Mouse (Mus musculus) naive thymus-derived CD4-positive, alpha-beta T cell, adult 2 months (primary cell): Measurements from ENCODE around the gene Cnpy3.
"Not testable (repeated sequence)": the region's sequence is repeated elsewhere in the genome, so short reads cannot be mapped to it uniquely, and the experiment has no call there.

Source experiments
- DNase-seq: peaks from one replicate; pipeline ENCODE4 v3.0.0-alpha.2; 2011; ENCODE audit warnings: low read depth

Gene Cnpy3

DNA sequence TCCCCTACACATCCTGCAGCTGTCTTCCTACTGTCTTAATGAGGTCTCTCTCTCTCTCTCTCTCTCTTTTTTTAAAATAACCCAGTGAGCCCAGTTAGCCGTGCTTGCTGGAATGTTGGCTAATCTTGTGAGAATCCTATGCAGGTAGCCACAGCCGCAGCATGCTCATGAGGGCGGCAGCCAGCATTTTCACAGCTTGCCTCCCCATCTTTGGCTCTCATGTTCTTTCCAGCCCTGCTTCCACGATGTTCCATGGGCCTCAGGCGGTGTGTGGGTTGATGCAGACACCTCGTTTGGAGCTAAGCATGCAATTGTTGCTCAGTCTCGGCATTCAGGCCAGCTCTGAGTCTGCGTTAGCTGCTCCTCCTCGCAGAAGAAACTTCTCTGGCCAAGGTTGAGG, 12.9 kb upstream of the Cnpy3 start:
- DNase-seq: not testable (repeated sequence)

DNA sequence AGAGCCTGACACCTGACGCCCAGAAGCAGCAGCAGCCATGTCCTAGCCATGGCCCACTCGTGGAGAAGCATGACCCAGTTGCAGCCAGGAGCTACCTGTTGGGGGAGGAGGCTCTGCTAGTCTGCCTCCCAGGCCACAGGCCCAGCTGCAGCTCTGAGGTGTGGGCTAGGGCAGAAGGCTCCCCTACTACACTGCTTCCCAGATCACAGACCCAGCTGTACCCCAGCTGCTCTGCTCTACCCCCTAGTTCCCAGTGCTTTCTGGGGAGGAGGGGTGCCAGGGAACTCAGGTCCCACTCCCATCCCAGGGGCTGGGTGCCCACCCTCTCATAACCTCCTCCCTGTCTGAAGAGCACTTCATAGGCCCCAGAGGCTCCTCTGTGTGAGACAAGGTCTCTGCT, 11.5 kb upstream of the Cnpy3 start, which contains the start of gene Ptcra:
TSS of gene Ptcra (minus strand) at position 169 of the 400 bp plus-strand sequence.
- DNase-seq: no peak

DNA sequence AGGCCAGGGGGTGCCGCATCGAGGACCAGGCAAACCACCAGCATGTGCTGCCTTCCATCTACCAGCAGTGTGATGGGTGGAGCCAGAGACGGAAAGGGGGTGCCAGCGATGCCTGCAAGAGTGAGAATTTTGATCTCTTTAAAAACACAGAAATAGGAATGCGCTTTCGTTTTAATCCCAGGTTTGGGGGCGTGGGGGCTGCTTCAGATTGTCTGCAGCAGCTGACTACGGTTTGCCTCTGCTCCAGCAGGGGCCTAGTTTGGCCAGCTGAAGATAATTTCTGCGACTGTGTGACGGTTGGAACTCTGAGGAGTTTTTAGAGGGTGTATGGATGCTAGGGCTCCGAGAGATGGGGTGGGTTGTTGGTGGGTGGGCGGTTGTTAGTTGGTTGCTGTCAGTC, 6.7 kb upstream of the Cnpy3 start:
- DNase-seq: no peak

DNA sequence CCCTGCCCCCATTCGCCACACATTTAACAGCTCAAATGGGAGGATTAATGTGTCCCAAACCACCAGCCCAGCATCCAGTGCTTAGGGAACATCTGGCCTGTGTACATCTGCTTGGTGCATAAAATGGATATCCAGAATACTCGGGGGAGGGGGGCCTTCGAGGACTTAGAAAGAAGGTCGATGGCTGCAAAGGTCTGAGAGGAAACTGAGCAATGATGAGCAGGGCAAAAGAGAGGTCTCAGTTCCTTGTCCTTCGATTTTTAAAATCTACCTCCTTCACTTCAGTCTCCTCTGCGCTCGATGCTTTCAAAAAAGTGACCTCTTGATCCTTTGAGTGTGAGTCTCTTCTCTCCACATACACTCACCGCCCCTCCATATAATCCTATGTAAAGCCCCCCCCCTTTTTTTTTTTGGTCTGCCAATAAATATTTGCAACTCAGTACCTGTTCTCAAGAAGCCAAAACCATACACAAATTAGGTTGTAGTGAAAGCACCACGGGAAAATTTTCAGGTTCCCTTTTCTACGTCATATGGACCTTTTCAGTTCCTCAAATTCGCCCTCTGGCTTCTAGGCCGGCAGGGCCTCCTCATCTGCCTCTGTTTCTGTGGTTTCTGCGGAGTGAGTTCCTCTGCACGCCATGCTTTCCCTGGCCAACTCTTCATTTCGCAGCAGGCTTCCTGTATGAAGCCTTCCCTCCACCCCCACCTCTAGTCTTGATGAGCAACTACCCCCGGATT, 789 bp downstream of the Cnpy3 start:
- no peak for DNase-seq

DNA sequence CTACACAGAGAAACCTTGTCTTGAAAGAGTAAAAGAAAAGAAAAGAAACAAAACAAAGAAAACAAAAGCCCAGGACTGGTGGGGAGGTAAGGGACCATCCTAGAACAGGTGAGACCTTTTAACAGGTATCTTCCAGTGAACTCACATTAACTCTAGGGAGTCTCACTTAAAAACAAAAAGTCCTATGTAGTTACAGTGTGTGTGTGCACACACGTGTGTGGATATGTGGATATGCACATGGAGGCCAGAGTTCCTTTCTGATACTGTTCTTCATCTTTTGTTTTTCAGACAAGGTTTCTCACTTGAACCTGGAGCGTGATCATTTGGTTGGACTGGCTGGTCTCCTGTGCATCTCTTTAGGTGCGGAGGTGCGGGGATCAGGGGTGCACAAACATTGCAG, 1.4 kb downstream of the Cnpy3 start:
- no peak for DNase-seq

DNA sequence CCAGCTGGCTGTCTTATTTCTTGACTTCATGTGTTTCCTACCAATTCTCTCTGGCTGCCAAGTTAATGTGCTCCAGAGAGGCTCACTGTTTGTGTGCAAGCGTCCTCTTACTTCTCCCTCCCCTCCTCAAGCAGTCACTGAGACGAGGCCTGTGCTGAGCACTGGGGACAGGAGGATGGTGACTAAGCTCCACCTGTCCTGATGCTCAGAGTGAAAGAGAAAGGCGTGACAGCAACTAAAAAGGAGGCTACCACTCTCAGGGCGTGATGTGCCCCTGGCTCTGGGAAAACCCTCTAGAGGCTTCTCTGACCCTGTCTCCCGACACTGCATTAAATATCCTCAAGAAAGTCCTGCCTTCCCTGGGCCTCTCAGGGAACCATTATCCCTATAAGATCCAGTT, 2.7 kb downstream of the Cnpy3 start:
- DNase-seq: no peak

DNA sequence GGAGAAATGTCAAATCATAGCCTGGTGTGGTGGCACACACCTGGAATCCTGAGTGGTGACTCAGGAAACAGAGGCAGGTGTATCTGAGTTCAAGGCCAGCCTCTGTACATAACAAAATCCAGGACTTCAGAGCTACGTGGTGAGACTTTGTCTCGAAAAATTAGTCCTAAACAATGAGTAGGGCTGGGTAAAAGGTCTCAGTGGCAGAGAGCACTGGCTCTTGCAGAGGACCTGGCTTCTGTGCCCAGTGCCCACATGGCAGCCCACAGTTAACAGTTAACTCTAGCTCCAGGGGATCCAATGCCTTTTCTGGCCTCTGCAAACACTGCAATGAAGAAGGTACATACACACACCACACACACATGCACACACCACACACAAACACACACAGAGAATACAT, 4.2 kb downstream of the Cnpy3 start:
- no peak for DNase-seq

DNA sequence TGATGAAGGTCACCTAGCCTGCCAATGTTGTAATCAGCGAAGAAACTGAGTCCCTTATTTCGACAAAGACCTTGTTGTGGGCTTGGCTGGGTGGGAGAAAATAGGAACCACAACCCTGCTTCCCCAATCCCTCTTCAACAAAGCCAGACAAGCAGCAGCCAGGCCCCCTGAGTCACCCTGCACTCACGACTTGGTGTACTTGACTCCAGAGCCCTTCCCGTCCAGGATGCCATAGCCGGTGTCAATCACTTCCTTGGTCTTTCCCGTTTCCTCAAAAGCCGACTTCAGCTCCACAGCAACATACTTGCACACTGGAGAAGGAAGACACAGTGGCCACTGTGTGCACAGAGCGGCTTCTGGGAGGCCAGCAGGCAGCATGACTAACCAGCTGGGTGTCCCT, 4.8 kb downstream of the Cnpy3 start:
- DNase-seq: no peak

DNA sequence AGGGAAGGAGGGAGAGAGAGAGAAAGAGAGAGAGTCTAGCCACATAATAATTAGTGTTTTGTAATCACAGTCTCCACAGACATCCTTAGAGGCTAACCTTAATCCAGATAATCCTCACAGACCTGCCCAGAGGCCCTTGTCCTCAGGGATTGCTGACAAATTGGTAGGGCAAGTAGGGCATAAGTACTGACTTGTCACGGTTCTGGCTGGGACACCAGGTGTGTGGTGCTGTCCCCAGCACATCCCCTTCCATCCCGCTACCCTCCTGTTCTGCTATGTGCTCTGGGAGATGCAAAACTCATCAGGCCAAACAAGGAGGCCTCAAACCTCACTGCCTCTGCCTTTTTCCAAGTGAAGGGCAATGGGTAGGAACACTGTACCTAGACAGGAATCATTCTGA, 6.5 kb downstream of the Cnpy3 start:
- DNase-seq: no peak

DNA sequence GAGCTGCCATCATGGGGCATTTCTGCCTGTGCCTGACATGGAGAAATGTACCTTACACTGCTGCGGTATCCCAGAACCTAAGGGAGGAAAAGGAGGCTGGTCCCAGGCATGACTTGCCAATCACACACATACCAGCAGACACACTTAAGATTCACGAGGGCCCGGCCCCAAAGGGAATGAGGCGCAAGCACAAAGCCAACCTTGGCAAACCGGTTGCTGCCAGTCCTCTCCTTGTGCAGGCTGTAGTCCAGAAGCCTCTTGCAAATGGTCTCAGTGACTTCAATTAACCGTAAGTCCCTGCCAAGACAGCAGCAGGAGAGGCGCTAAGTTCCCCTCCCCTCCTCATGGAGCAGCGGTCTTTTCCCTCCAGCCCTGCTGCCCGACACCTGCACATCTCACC, 9.0 kb downstream of the Cnpy3 start:
- no peak for DNase-seq

DNA sequence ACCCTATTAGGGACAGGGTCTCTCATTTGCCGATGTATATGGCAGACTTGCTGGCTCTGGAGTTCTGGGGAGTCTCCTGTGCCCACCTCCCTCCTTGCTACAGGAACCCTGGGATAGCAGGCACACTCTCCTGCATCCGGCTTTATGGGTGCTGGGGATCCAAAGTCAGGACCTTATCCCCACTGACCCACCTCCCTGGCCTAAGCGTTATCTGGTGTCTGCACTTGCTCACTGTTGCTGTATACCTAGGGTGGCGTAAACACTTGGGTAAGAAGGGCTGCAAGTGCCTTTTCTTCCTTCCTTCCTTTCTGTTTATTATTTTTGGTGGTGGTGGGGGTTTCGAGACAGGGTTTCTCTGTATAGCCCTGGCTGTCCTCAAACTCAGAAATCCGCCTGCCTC, 10.7 kb downstream of the Cnpy3 start:
- no peak for DNase-seq

DNA sequence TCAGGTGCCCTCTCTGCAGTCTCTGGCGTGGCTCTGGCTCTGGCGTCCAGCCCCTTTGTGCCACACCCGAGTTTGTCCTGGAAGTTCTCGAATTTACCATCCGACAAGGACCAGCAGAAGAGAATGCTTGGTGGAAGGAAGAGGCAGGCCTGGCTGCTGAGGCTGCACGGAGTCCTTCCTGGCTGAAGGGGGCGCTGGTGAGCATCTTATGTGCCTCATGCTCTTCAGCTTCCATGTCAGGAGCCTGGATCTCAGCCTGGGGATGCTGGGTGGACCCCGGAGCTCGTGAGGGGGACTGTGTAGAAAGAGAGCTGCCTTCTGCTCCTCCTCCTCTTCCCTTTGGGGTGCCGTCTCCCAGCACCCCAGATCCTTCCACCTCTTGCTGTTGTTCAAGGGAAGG, 15.9 kb downstream of the Cnpy3 start:
- peak; percentile 64 for DNase-seq

DNA sequence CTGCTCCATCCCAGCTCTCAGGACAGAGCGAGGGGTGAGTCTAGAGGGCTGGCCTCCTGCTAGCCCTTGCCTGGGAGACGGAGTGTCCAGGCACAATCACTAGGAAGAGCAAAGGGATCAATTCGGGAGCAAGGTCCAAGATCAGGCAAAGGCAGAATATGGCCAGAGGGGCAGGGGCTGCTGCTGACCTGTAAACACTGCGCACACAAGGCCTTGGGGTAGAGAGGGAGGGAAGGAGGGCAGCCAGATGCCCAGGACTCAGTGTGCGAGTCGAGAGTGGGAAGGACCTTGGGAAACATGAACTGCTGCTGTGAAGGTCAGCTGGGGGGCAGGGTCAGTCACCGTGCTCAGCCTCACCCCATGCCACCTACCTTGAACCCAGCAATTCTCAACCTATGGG, 16.7 kb downstream of the Cnpy3 start:
- DNase-seq: no peak

DNA sequence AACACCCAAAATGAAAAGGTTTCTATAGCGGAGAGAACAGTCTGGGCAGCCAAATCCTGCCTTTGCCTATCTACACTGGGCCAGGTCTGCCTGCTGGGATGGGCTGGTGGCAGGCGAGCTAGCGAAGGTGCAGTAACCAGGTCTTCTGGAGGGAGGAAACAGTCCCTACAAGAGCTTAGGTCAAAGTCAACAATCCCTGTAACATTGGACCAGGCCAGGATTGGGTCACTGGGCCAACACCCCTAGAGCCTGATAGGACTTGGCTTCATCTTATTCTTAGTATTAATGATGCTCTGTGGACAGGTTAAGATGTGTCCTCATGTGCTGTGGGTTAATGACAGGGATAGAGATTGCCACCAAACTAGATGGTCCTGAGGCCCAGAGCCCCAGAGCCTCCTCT, 18.0 kb downstream of the Cnpy3 start:
- DNase-seq: no peak

DNA sequence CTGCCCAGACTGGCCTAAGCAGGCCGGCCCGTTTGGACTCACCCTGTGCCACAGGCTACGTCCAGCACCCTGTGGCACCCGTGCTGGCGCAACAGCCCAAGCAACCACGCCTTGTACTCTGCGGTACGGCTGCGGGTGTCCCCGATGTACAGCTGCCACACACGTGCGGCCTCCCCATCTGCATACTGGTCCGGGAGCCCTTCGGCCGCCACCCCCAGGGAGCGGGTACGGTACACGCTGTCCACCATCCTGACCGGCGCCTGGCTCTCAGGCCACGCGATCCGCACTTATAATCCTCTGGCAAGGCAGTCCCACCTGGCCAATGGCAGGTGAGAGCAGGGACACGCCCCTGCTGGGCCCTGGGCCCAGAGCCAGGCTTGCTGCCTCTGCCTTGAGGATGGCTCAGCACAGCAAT, 23.1 kb downstream of the Cnpy3 start, which contains the start of gene Gnmt:
TSS of gene Gnmt (minus strand) at position 265 of the 415 bp plus-strand sequence.
- no peak for DNase-seq

DNA sequence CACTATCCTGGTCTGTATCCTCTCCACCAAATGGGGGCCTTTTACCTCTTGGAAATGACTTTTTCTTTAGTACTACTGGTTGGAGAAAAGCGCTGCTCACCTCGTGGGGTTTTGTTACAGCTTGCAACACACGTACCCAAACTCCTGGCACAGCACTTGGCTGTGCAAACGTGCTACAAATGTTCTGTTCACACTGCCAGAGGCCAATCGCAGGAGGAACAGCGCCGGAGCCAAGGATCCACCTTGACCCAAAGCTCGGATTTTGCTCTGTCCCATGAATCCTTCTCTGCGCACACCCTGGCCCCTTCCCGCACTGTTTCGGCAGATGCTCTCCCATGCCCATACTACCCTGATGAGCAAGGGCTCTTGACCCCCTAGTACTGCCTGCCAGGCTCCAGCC, 23.5 kb downstream of the Cnpy3 start:
- no peak for DNase-seq

DNA sequence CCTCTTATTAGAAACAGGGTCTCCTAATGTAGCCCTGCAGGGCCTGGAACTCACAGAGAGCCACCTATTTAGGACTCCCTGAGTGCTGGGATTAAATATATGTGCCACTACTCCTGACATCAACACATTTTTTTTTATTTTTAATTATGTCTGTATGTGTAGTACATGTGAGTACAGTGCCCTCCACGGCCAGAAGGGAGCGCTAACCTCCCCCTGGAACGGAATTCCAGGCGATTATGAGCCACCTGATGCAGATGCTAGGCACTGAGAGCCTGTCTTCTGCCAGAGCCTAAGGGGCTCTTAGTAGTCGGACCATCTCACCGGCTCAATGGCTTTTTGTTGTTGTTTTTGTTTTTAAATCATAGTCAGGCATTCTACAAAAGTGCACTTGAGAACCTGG, 24.0 kb downstream of the Cnpy3 start:
- DNase-seq: no peak

DNA sequence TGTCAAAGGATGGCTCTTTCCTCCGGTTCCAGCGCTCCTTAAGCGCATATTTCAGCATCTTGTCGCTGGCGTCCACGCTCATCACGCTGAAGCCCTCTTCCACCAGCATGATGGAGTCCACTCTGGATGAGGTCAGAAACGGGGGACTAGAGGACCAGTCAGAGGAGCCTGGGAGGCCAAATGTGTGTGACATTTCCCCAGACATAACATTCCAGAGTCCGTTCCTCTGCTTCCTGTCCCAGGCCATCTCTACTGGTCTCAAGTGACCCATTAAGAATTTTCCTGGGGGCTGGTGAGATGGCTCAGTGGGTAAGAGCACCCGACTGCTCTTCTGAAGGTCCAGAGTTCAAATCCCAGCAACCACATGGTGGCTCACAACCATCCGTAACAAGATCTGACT, 24.7 kb downstream of the Cnpy3 start:
- no peak for DNase-seq

DNA sequence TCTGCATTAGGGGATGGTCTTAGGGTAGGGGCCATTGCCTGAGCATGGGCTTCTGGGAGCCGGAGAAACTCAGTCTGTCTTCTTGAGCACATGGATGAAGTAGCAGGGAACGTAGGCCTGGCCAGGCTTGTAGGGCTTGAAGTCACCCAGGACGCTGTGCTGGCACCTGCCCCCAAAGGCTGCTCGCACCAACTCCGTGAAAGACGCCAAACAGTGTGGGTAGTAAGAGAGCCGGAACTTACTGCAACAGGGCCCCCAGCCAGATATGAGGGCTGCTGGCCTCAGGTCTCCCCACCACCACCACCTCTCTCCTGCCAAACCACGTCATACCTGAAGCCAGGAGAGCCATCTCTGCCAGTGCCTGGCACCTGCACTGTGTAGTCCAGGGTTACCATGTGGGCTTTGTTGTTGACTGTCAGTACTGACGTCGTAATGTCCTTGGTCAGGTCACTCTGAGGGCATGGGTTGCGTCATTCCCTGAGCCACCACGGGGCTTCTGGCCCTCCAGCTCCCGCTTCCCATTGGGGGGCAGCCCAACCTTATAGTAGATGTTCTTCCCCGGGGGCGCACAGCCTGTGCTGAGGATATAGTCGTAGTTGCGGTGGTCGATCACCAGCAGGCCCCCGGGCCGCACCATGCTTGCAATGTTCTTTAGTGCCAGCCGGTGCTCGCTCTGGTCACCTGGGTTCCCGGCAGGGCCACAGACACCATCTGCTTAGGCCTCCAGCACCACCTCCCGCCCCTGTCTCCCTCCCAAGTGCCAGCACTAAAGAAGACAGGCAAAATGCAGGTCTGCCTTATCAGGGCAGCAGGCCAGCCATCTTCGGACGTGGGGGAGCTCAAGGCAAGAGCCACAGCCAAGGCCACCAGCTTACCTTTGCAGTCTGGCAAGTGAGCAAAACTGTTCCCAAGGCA, 26.0 kb downstream of the Cnpy3 start:
- DNase-seq: no peak

DNA sequence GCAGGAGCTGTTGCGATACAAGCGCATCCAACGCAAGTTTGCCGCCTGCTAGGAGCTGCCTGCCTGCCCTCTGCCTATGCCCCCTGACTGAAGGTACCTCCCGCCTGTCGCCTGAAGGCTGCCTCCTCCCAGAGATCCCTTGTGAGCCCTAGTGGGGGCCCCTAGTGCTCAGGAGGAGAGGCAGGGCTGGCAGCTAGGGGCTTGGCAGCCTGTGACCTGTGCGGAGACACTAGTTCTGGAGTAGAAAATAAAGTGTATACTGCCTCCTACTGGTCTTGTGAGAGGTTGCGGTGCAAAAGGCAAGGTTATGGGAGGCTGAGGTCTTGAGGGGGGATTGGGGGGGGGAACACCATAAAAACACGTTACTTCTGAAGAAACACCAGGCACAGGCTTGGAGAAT, 26.7 kb downstream of the Cnpy3 start:
- peak; percentile 79 for DNase-seq

DNA sequence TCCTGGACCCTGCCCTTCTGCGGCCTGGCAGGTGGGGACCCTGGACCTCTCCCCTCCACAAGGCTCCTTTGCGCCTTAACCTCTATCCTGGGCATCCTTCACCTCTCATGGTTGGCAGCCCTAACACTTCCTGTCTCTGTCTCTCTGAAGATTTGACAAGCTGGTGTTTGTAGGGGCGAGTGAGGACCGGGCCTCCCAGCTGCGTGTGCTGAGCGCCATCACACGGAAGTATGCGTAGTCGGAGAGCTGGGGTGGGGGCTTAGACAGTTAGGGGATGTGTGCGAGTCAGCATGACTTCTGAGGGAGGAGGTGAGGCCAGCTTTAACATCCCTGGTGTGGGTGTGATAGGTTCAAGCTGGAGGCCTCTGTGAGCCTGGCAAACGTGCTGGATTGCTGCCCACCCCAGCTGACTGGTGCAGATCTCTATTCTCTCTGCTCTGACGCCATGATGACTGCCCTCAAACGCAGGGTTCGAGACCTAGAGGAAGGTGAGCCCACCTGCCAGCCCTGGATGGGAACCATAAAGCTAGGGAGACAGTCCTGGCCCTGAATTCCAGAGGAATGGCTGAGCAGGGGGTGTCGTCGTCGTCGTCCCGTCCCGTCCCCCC, 27.4 kb downstream of the Cnpy3 start:
- no peak for DNase-seq

DNA sequence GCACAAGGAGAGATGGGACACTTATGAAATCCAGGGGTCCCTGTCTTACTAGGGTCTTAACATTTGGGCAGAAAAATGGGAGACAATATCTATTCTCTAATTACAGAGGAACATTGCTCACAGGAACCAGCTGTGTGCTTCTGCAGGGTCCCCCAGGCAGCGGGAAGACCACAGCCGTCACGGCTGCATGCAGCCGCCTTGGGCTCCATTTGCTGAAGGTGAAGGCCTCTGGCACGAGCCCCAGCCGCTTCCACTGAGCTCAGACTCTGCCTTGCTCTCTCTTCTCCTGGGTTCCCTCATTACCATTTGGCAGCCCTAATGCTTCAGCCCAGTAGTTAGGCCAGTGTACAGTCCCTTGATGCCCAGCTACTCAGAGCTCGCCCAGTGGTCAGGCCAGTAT, 30.9 kb downstream of the Cnpy3 start:
- DNase-seq: no peak
